Comparison of ENCODE assay signal across 8 mouse cellular contexts in the genomic region with DNA sequence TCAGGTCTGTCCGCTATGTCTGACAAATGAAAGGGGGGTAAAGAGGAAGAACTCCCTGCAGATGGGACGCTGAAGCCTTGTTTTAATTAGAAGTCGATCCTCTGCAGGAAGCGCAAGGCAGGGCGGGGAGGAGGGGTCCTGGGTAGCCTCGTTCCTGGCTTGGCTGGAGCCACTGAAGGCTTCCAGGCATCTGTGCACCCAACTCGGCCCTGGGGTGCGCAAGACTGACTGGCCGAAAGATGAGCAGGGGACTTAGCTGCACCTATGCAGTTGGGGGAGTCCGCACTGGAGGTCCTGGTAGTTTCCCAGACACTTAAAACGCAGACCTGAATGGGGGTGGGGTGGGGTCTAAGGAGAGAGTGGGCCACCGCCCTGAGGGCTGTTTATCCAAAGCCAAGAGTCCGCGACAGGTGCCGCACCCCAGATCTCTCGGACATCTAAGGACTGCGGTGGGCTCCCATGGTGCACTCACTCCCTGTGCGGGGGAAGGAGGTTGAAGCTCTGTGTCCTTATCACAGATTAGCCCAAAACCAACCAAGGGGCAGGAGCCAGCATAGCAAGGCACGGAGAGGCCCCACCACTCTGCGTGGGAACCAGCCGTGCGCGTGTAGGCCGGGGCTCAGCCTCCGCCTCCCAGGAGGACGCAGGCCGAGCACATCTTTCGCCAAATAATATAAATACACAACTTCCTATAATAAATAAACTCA. TPM values are rescaled to one million over a fixed set of nuclear protein-coding genes. Genes with fewer than 3 reads are reported as not detected.
DNase-seq lines count a peak whose midpoint lies in the region; ATAC-seq and TF ChIP-seq lines count a peak whose summit lies in the region.

No protein-coding gene starts in this region.

- under 1% methylated on average over 28 of the region's 28 CpGs for WGBS in kidney, embryonic 14.5 days
- WGBS in hindbrain, embryonic 13.5 days = under 1% methylated on average over 28 of the region's 28 CpGs
- whole genome bisulfite sequencing in midbrain, postnatal 0 days = 2% methylated on average over 28 of the region's 28 CpGs

- H3K27me3 ChIP-seq in kidney, embryonic 14.5 days (ENCODE audit: control insufficient read depth, insufficient read depth, low read length) = peaks cover 40% of the 10 kb centered on the region
- H3K27me3 ChIP-seq in hindbrain, embryonic 13.5 days = peaks cover 40% of the 10 kb centered on the region
- peaks cover 20% of the 10 kb centered on the region for H3K27me3 ChIP-seq in midbrain, postnatal 0 days (ENCODE audit: insufficient read depth, low read length)

- peaks cover 30% of the 10 kb centered on the region for H3K4me1 ChIP-seq in kidney, embryonic 14.5 days (ENCODE audit: control insufficient read depth, insufficient read depth, low read length)
- peaks cover 64% of the 10 kb centered on the region for H3K4me1 ChIP-seq in hindbrain, embryonic 13.5 days (replicated peaks)
- H3K4me1 ChIP-seq in midbrain, postnatal 0 days (ENCODE audit: insufficient read depth, low read length) = 0 out of 2 replicates have a peak, but pooled peaks cover 3% of the 10 kb centered on the region

- H3K4me3 ChIP-seq in kidney, embryonic 14.5 days (ENCODE audit: low read length) = peak overlapping the region; percentile 59
- peak overlapping the region; percentile 68 for H3K4me3 ChIP-seq in hindbrain, embryonic 13.5 days
- peak overlapping the region; percentile 60 for H3K4me3 ChIP-seq in midbrain, postnatal 0 days (ENCODE audit: low read depth, low read length)

- H3K27ac ChIP-seq in kidney, embryonic 14.5 days (ENCODE audit: low read depth, low read length) = no peak overlapping the region
- peak overlapping the region; percentile 85 for H3K27ac ChIP-seq in hindbrain, embryonic 13.5 days
- H3K27ac ChIP-seq in midbrain, postnatal 0 days (ENCODE audit: low read depth, low read length) = peak overlapping the region; percentile 68

- DNase-seq in kidney, postnatal 14 days = no peak
- DNase-seq in midbrain, postnatal 0 days (ENCODE audit: low spot score) = no peak
- no peak for DNase-seq in layer of hippocampus, adult 11-12 months (ENCODE audit: low spot score)

- H3K9ac ChIP-seq in kidney, embryonic 14.5 days (ENCODE audit: low read depth, low read length) = peak overlapping the region; percentile 62; the same call in 1 of the 2 replicates
- H3K9ac ChIP-seq in hindbrain, embryonic 13.5 days = peak overlapping the region; percentile 78
- H3K9ac ChIP-seq in midbrain, postnatal 0 days (replicated peaks; ENCODE audit: low read length, poor library complexity, severe bottlenecking) = 0 out of 2 replicates have a peak overlapping the region, but pooled peaks have one; percentile 36

- peak overlapping the region; percentile 96 for H3K4me2 ChIP-seq in kidney, embryonic 14.5 days (replicated peaks; ENCODE audit: low read depth, low read length)
- peak overlapping the region; percentile 92 for H3K4me2 ChIP-seq in hindbrain, embryonic 13.5 days
- H3K4me2 ChIP-seq in midbrain, postnatal 0 days (ENCODE audit: low read depth, low read length, poor library complexity, severe bottlenecking) = peak overlapping the region; percentile 88

- peak; percentile 8; the same call in 1 of the 2 replicates for ATAC-seq in kidney, embryonic 14.5 days (ENCODE audit: low FRiP score, low TSS enrichment)
- peak; percentile 37; the same call in 1 of the 2 replicates for ATAC-seq in common myeloid progenitor, adult 5-6 weeks (replicated peaks; ENCODE audit: low read depth, poor library complexity, severe bottlenecking)
- peak; percentile 9; the same call in 1 of the 2 replicates for ATAC-seq in hindbrain, embryonic 13.5 days (ENCODE audit: low FRiP score)
- peak; percentile 28; the same call in 1 of the 2 replicates for ATAC-seq in midbrain, postnatal 0 days (ENCODE audit: low FRiP score)
- ATAC-seq in inflammation-experienced regulatory T-cells, adult 6 months = no peak
- ATAC-seq in megakaryocyte progenitor cell, adult 5-6 weeks (replicated peaks; ENCODE audit: poor library complexity) = no peak; the same call in 1 of the 2 replicates

- H3K9me3 ChIP-seq in kidney, embryonic 14.5 days (ENCODE audit: control insufficient read depth, low read length) = no peaks in the 10 kb centered on the region
- H3K9me3 ChIP-seq in hindbrain, embryonic 13.5 days = no peaks in the 10 kb centered on the region
- H3K9me3 ChIP-seq in midbrain, postnatal 0 days (ENCODE audit: low read length) = no peaks in the 10 kb centered on the region

- no peaks in the 10 kb centered on the region for H3K36me3 ChIP-seq in kidney, embryonic 14.5 days (ENCODE audit: control insufficient read depth, insufficient read depth, low read length)
- H3K36me3 ChIP-seq in hindbrain, embryonic 13.5 days = no peaks in the 10 kb centered on the region
- H3K36me3 ChIP-seq in midbrain, postnatal 0 days (ENCODE audit: insufficient read depth, low read length) = no peaks in the 10 kb centered on the region

- TF ChIP-seq CTCF in midbrain, postnatal 0 days (IDR thresholded peaks at IDR 0.05) = no peak

RNA-seq across cellular contexts. Expression of gene Fzd10, which starts 1.1 kb away (rescaled TPM):
- polyA plus RNA-seq in kidney, embryonic 14.5 days (2014; fragmentation: Nextera tagmentation; extraction: Ambion mirVana) = 3.4 and 3.9 TPM in 2 replicates
- 0.05 TPM in 1 of 2 replicates, not detected in the other for total RNA-seq in common myeloid progenitor, adult 5-6 weeks (2017)
- 6.1 and 8.1 TPM in 2 replicates for polyA plus RNA-seq in hindbrain, embryonic 13.5 days (2015; fragmentation: Nextera tagmentation; extraction: Ambion mirVana)
- 19.6 and 20.8 TPM in 2 replicates for total RNA-seq in midbrain, postnatal 0 days (2014; rRNA removed)
- polyA plus RNA-seq in midbrain, postnatal 0 days (2015; fragmentation: Nextera tagmentation; extraction: Ambion mirVana) = 2.7 and 3.3 TPM in 2 replicates
- polyA plus RNA-seq in inflammation-experienced regulatory T-cells, adult 6 months (2017; shearing (Covaris generic)) = not detected
- not detected in 2 replicates for total RNA-seq in megakaryocyte progenitor cell, adult 5-6 weeks (2015)
- total RNA-seq in megakaryocyte progenitor cell, adult 5-6 weeks (2017) = not detected in 2 replicates

Comparison
In these comparisons a context has a peak if more than half of its experiments do, and no peak if none do; other contexts are left out.
1. ATAC-seq: peak in kidney, embryonic 14.5 days (single experiment), common myeloid progenitor, adult 5-6 weeks (single experiment), hindbrain, embryonic 13.5 days (single experiment) and midbrain, postnatal 0 days (single experiment); none in inflammation-experienced regulatory T-cells, adult 6 months (single experiment) and megakaryocyte progenitor cell, adult 5-6 weeks (single experiment).
2. Peak in every context shown above with its lines, with median percentiles within 50 percentile points of each other: H3K4me2 ChIP-seq, H3K4me3 ChIP-seq and H3K9ac ChIP-seq.